In the genomic region with DNA sequence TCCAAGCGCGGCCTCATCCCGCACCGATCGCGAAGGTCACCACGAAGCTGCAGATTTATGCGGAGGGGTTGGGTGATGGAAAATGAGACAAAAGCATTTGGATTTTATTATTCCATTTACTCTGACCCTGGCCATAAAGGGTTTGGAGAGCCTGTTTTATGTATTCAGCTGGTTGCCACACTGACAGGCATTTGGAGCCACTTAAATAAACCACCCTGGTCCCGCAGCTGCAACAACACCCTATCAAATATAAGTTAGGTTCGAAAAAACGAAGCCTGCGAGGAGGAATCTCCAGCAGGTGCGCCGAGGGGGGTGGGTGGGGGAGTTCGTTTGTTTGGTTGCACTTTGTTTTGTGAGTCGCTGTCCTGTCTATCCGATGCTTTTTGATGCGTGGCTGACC, we compare ENCODE assay signal across 22 mouse cellular contexts.
DNase-seq lines count a peak whose midpoint lies in the region; ATAC-seq and TF ChIP-seq lines count a peak whose summit lies in the region.
"Had no signal": no experiment of that assay in that cellular context is flagged by ENCODE, and none has a peak within 500 bp of the region (broad histone marks: within the 10 kb centered on the region; RNA-seq: fewer than 3 reads in every experiment).

No protein-coding gene starts in this region.

- H3K4me3 ChIP-seq in kidney, postnatal 0 days (replicated peaks; ENCODE audit: low read depth, low read length): no peak overlapping the region
- no peak overlapping the region for H3K4me3 ChIP-seq in embryonic facial prominence, embryonic 10.5 days
- peak overlapping the region; percentile 9 for H3K4me3 ChIP-seq in limb, embryonic 10.5 days
- H3K4me3 ChIP-seq in heart, embryonic 11.5 days (ENCODE audit: low read depth, low read length): no peak overlapping the region
- H3K4me3 ChIP-seq: forebrain, embryonic 12.5 days; heart, embryonic 12.5 days; hindbrain, embryonic 10.5 days; liver, embryonic 12.5 days had no signal

- no peaks in the 10 kb centered on the region for H3K36me3 ChIP-seq in kidney, postnatal 0 days (ENCODE audit: insufficient read depth, low read length)
- no peaks in the 10 kb centered on the region for H3K36me3 ChIP-seq in embryonic facial prominence, embryonic 10.5 days (replicated peaks)
- H3K36me3 ChIP-seq in limb, embryonic 10.5 days: no peaks in the 10 kb centered on the region
- no peaks in the 10 kb centered on the region for H3K36me3 ChIP-seq in heart, embryonic 11.5 days (ENCODE audit: control insufficient read depth, insufficient read depth, low read length)
- H3K36me3 ChIP-seq: forebrain, embryonic 12.5 days; heart, embryonic 12.5 days; hindbrain, embryonic 10.5 days; liver, embryonic 12.5 days had no signal

- peak overlapping the region; percentile 23; the same call in 1 of the 2 replicates for H3K4me2 ChIP-seq in kidney, postnatal 0 days (ENCODE audit: low read length)
- H3K4me2 ChIP-seq in heart, embryonic 11.5 days: no peak overlapping the region
- H3K4me2 ChIP-seq: forebrain, embryonic 12.5 days; heart, embryonic 12.5 days; liver, embryonic 12.5 days had no signal

- no peak for ATAC-seq in kidney, postnatal 0 days (replicated peaks; ENCODE audit: low FRiP score, low read depth)
- ATAC-seq in heart, embryonic 11.5 days (replicated peaks; ENCODE audit: insufficient number of reproducible peaks, low FRiP score, low TSS enrichment): no peak
- ATAC-seq: hindbrain, postnatal 0 days; liver, embryonic 12.5 days had no signal

- 32% methylated on average over 18 of the region's 18 CpGs for WGBS in kidney, postnatal 0 days
- WGBS in embryonic facial prominence, embryonic 10.5 days: 54% methylated on average over 18 of the region's 18 CpGs
- 30% methylated on average over 18 of the region's 18 CpGs for WGBS in limb, embryonic 10.5 days
- 66% methylated on average over 18 of the region's 18 CpGs for WGBS in heart, embryonic 11.5 days (ENCODE audit: insufficient replicate concordance)

- no peak overlapping the region for H3K27ac ChIP-seq in kidney, postnatal 0 days
- no peak overlapping the region for H3K27ac ChIP-seq in embryonic facial prominence, embryonic 10.5 days (replicated peaks)
- H3K27ac ChIP-seq in limb, embryonic 10.5 days: peak overlapping the region; percentile 42; the same call in 1 of the 2 replicates
- no peak overlapping the region for H3K27ac ChIP-seq in heart, embryonic 11.5 days (ENCODE audit: low read depth, low read length)
- H3K27ac ChIP-seq: forebrain, embryonic 12.5 days; hindbrain, embryonic 10.5 days; hindbrain, postnatal 0 days; liver, embryonic 12.5 days had no signal

- no peaks in the 10 kb centered on the region for H3K27me3 ChIP-seq in kidney, postnatal 0 days (ENCODE audit: insufficient read depth, low read length)
- H3K27me3 ChIP-seq in embryonic facial prominence, embryonic 10.5 days (replicated peaks; ENCODE audit: low read depth, poor library complexity, severe bottlenecking): no peaks in the 10 kb centered on the region
- H3K27me3 ChIP-seq in limb, embryonic 10.5 days (ENCODE audit: low read depth, poor library complexity, severe bottlenecking): 0 out of 2 replicates have a peak, but pooled peaks cover 5% of the 10 kb centered on the region
- no peaks in the 10 kb centered on the region for H3K27me3 ChIP-seq in heart, embryonic 11.5 days (ENCODE audit: control insufficient read depth, insufficient read depth, low read length)
- H3K27me3 ChIP-seq: forebrain, embryonic 12.5 days; heart, embryonic 12.5 days; liver, embryonic 12.5 days had no signal

- no peaks in the 10 kb centered on the region for H3K4me1 ChIP-seq in kidney, postnatal 0 days (replicated peaks; ENCODE audit: insufficient read depth, low read length)
- peaks cover 41% of the 10 kb centered on the region for H3K4me1 ChIP-seq in embryonic facial prominence, embryonic 10.5 days
- H3K4me1 ChIP-seq in limb, embryonic 10.5 days: peaks cover 49% of the 10 kb centered on the region
- no peaks in the 10 kb centered on the region for H3K4me1 ChIP-seq in heart, embryonic 11.5 days (ENCODE audit: control insufficient read depth, insufficient read depth, low read length)
- H3K4me1 ChIP-seq: heart, embryonic 12.5 days; liver, embryonic 12.5 days had no signal

- DNase-seq in kidney, postnatal 0 days (ENCODE audit: low spot score): no peak
- DNase-seq in kidney, postnatal 25 days: no peak
- DNase-seq in embryonic facial prominence, embryonic 10.5 days (ENCODE audit: low spot score): peak; percentile 60
- DNase-seq in limb, embryonic 10.5 days (ENCODE audit: low spot score): peak; percentile 65
- DNase-seq in mesoderm, embryonic 11.5 days (ENCODE audit: low read depth, low spot score): peak; percentile 68
- no peak for DNase-seq in adrenal gland, postnatal 14 days
- DNase-seq in cerebellum, postnatal 36 days: no peak
- DNase-seq: adrenal gland, adult 2 months; cerebellum, adult 8-10 months; heart, postnatal 10 days; kidney, adult 18-20 months; kidney, postnatal 36 days; layer of hippocampus, postnatal 36 days; lung, adult 2 months; midbrain, embryonic 14.5 days; thymus, postnatal 14 days had no signal

- no peaks in the 10 kb centered on the region for H3K9me3 ChIP-seq in kidney, postnatal 0 days (replicated peaks; ENCODE audit: low read length)
- H3K9me3 ChIP-seq in embryonic facial prominence, embryonic 10.5 days: no peaks in the 10 kb centered on the region
- no peaks in the 10 kb centered on the region for H3K9me3 ChIP-seq in limb, embryonic 10.5 days (replicated peaks)
- H3K9me3 ChIP-seq in heart, embryonic 11.5 days (replicated peaks; ENCODE audit: control insufficient read depth, low read length): no peaks in the 10 kb centered on the region
- H3K9me3 ChIP-seq: forebrain, embryonic 12.5 days; hindbrain, embryonic 10.5 days; liver, embryonic 12.5 days had no signal

- TF ChIP-seq CTCF in kidney, postnatal 0 days (IDR thresholded peaks at IDR 0.05; ENCODE audit: low read depth): no peak

- no peak overlapping the region for H3K9ac ChIP-seq in kidney, postnatal 0 days (ENCODE audit: low read depth, low read length)
- no peak overlapping the region for H3K9ac ChIP-seq in heart, embryonic 11.5 days (ENCODE audit: low read depth, low read length)
- H3K9ac ChIP-seq: forebrain, embryonic 12.5 days; heart, embryonic 12.5 days; liver, embryonic 12.5 days had no signal

Comparison
In these comparisons a context has a peak if more than half of its experiments do, and no peak if none do; other contexts are left out.
1. DNase-seq: peak in embryonic facial prominence, embryonic 10.5 days (single experiment), limb, embryonic 10.5 days (single experiment) and mesoderm, embryonic 11.5 days (single experiment); none in kidney, postnatal 0 days (single experiment), kidney, postnatal 25 days (0 of 2), adrenal gland, postnatal 14 days (single experiment) and cerebellum, postnatal 36 days (0 of 2).